Mouse (Mus musculus) gonadal fat pad, adult 2 months (tissue): ENCODE measurements around the gene Rbbp9. TPM values are rescaled to one million over a fixed set of nuclear protein-coding genes. Genes with fewer than 3 reads are reported as not detected.
A peak's percentile ranks its signal among the peaks of the same experiment; 100 is the strongest.
"Not testable (repeated sequence)": the region's sequence is repeated elsewhere in the genome, so short reads cannot be mapped to it uniquely, and the experiment has no call there.

Experiments used
- DNase-seq: peaks from one replicate; pipeline ENCODE4 v3.0.0-alpha.2; 2012; ENCODE audit warnings: low read depth
- polyA plus RNA-seq: library from polyadenylated mRNA; depleted of rRNA; stranded (reverse); fragments of >200 nt; gene quantifications from 2 replicates; pipeline ENCODE4 v1.2.3, GENCODE M21; 2012; rRNA removed

The Rbbp9 gene
- polyA plus RNA-seq, result 18.1 and 20.4 TPM in 2 replicates

DNA sequence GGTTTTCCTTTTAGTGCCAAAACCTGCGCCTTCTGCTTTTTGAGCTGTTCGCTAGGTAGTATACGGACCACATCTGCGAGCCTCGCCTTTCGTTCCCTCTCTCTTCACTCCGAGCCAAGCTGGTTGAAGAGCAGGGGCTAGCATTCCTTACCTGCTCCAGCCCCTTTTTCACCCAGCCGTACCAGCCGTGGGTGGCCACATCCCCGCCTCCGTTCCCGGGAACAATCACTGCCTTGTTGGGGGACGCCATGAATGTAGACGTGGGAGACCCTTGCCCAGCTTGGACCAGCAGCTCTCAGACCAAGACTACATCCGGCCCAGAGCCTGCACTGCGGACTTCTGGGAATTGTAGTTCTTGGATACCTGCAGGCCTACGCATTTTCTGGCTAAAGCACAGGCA is at the start of gene Rbbp9:
Gene Rbbp9, minus strand, starts transcription at position 341 of the 400 bp plus-strand sequence.
- DNase-seq, result no peak

- peak; percentile 36 for DNase-seq
Observed at GRCm38 (mm10) chr2:144599831-144600687, 49.4 kb upstream of the Rbbp9 start, which contains the start of gene Dtd1. Gene Dtd1 (plus strand): TSS chr2:144599897.

GRCm38 (mm10) chr2:144598006-144598405 is 47.3 kb upstream of the Rbbp9 start:
- DNase-seq, result no peak

GRCm38 (mm10) chr2:144593951-144594651 is 43.4 kb upstream of the Rbbp9 start, which contains the start of gene Smim26:
Gene Smim26 (plus strand): TSS chr2:144594054.
- DNase-seq, result peak; percentile 27

DNA sequence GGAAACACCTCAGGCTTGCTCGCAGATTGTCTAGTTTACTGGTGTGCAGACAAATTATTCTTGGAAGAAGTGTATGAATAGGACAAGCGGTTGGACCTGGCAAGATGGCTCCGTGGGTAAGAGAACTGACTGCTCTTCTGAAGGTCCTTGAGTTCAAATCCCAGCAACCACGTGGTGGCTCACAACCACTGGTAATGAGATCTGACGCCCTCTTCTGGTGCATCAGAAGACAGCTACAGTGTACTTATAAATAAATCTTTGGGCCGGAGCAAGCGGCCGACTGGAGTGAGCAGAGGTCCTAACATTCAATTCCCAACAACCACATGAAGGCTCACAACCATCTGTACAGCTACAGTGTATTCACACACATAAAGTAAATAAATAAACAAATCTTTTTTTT is 42.4 kb upstream of the Rbbp9 start:
- not testable (repeated sequence) for DNase-seq

GRCm38 (mm10) chr2:144588723-144589122 is 38.1 kb upstream of the Rbbp9 start:
- DNase-seq, result no peak

DNA sequence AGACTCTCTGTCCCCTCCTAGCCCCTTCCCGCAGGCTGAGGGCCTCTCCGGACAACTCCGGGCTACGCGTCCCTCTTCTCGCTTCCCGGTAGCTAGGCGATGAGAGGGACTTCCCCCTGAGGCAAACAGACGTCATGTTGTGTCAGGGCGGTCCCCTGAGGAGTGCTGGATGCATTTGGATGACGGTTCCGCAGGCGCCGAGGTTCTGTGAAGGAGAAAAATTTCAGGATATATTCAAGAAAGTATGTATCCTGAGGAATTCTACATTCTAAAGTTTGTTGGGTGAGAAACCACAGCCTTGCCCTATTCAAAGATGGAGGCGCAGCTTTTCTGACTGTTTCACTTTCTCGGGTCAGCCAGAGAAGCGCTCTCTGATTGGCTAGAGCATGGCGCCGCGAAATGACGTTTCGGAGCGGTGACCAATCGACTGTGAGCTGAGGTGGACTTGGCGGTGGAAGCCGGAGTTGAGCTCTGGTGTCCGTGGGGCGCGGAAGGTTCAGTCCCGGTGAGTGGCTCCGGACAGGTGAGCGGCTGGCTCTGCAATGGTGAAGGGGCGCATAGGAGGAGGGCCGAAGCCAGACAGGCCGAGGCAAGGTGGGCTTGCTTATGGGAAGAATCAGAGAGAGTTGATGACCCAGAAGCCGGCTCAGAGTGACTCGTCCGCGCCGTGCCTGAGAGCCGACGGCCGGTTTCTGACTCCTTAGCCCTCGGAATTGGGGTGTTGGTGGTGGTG is 5.3 kb upstream of the Rbbp9 start, which contains the start of gene Sec23b:
Gene Sec23b, plus strand, starts transcription at position 410 of the 733 bp plus-strand sequence.
- DNase-seq, result peak; percentile 78

DNA sequence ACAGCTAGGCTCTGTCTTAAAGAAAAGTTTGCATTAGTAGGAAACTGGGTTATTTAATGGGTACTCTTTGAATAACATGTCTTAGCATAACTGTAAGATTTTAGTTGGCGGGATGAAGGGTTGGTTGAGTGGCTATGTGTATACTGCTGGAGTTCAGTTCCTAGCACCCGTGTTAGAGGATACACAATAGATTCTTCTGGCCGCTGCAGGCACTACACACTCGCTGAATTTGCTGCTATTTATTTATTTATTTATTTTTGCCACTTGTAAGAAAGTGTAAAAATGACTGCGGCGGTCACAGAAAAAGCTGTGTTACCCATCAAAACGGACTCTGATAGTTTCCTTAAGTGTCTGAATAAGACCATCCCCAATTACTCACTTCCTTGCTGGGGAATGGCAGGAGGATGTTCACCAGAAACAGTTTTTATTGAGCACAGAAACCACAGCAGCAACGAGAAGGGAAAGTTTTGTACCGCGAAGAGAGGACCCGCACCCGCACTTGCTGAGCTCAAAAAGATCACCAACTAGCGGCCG is 4.7 kb upstream of the Rbbp9 start:
- DNase-seq, result peak; percentile 12

DNA sequence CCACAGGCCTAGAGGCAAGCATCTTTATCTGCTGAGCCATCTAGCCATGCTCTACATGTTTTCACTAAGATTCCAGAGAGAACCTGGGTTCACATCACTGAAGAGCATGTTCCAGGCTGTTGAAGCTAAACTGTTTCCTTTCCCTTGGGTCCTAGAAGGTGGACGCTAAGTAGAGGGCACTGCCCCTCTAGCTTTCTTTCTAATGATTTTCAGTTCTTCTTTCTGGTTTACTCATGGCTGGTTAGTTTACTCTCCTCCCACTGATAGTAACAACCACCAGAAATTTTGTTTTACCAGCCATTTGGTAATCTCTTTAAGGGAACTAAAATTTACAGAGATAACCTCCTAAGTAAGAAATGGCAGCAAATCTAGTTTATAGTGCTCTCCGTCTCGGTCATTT is 3.2 kb upstream of the Rbbp9 start:
- no peak for DNase-seq

- DNase-seq, result no peak
Observed at GRCm38 (mm10) chr2:144547559-144547958, 3.1 kb downstream of the Rbbp9 start.

DNA sequence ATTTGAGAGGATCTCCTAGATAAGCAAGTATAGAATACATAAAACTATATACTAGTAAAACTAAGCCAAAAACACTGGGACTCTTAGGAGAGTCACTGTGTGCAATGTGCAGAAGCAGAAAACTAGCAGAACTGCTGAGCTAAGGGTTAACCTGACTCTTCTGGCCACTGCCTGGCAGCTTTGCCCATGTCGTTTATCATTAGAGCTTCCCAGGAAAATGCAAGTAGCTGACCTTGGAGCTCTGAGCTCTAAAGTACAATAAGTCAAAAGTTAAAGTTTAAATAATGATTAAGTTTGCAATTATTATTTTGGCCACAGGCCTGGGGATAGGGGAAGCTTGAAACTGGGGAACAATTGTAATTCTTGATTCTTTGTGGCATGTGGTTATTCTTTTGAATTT is 5.2 kb downstream of the Rbbp9 start:
- no peak for DNase-seq

DNA sequence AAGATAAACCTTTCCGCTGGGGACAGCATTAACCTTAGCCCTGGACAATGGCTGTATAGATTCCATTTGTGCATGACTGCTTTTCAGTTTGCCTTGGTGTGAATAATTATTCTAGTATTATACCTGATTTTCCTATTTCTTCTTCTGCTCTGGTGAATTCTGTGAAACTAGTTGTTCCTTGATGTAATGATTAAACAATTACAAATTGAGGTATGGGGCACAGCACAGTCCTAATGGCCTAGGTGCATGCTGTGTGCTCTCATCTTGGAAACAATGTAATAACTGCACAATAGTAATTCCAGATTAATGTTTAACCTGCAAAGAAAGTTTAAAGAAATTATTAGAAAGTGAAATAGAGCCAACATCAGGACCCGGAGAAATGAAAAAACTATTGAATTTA is 5.6 kb downstream of the Rbbp9 start:
- DNase-seq, result no peak

- no peak for DNase-seq
Observed at GRCm38 (mm10) chr2:144544630-144545029, 6.0 kb downstream of the Rbbp9 start.

- DNase-seq, result no peak
Observed at GRCm38 (mm10) chr2:144543670-144544069, 7.0 kb downstream of the Rbbp9 start.

DNA sequence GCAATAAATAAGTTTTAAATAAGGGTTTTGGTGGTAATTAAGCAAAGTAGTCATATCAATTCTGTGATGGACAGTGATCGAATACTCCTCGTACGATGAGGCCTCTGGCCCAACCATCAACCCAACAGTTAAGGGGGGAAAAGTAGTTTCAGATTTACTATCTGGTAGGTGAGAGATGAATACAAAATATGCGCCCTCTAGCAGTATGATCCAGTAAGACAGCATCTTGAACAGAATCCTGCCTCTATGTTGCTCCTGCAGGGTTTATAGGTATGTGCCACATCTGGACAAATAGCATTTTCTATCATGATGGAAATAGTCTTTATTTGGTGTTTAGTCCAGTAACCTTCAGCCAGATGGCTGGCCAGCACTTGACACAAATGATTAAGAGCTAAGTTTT is 9.4 kb downstream of the Rbbp9 start:
- DNase-seq, result no peak

GRCm38 (mm10) chr2:144537123-144537522 is 13.5 kb downstream of the Rbbp9 start:
- DNase-seq, result no peak

DNA sequence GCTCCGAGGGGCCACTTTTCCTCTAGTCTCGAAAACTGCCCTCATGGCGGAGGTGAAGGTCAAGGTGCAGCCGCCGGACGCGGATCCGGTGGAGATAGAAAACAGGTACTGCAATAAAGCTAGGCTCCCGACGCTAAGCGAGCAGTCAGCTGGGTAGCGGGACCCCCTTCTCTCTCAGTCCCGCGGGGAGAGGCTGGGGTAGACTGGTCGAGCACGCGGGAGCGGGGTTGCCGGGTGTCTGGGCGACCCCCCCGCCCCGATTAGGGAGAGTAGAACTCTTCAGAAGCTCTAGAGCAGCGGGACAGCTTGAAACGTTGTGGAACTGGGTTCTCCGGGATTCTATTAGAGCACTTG is 22.9 kb downstream of the Rbbp9 start:
- DNase-seq, result no peak

DNA sequence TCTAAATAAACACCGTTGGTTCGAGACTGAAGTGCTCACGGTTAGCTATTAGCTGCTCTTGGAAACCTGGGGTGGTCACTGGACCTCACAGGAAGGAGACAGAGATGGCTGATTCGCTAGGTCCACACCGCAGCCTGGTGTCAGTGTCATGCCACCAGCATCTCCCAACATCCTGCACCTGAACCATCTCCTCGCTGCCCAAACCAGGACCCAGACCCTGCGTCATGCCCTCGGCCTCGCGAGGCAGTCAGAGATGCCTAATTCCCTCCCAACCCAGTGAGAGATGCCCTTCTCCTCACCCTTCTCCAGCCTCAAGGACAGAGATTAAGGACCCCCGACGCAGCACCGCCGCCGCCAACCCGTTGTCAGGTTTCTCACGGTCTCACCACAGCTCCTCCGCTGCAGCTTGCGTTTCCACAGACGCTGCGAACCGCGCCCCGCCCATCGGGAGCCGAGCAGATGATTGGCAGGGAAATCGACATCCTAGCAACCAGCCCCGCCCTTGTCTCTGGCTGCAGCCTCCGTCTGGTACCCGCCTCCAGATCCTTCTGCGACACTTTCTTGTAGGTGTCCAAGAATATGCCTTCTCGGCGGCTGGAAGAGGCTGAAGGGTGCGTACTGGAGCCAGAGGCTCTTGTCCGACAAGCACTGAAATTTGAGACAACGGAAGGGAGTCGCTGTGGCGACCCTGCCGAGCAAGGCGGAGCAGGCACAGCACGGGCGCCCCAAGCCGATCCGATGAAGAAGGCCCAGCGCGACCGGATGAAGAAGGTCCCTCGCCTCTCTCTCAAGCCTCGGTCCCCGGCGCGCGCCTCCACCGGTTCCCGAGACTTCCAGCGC is 23.5 kb downstream of the Rbbp9 start, which contains the start of the genes Dzank1 and Polr3f:
Gene Dzank1, minus strand, starts transcription at position 434 of the 840 bp plus-strand sequence.
Gene Polr3f, plus strand, starts transcription at position 738 of the 840 bp plus-strand sequence.
- peak; percentile 63 for DNase-seq

- no peak for DNase-seq
Observed at GRCm38 (mm10) chr2:144525856-144526255, 24.8 kb downstream of the Rbbp9 start.

GRCm38 (mm10) chr2:144519772-144520171 is 30.9 kb downstream of the Rbbp9 start:
- peak; percentile 37 for DNase-seq

- DNase-seq, result no peak
Observed at GRCm38 (mm10) chr2:144514619-144515018, 36.0 kb downstream of the Rbbp9 start.
